In the genomic region with DNA sequence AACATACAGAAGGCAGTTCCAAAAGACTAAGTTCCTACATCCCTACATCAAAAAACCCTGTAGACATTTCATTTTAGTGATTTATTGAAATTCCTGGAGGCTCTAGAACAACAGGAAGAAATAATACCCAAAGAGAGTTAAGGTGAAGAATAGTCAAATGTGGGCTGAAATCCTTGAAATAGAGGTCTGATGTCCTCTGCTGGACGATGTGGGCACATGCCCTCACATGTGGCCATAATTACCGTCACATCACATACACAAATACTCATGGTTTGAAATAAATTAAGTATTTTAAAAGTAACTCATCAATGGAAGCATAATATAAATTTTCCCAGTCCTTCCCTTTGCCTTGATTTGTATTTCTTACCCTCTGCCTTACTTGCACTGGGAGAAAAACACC, we compare ENCODE assay signal across 32 mouse cellular contexts. TPM values are rescaled to one million over a fixed set of nuclear protein-coding genes. Genes with fewer than 3 reads are reported as not detected.
DNase-seq lines count a peak whose midpoint lies in the region; ATAC-seq and TF ChIP-seq lines count a peak whose summit lies in the region.
"Had no signal": no experiment of that assay in that cellular context is flagged by ENCODE, and none has a peak within 500 bp of the region (broad histone marks: within the 10 kb centered on the region; RNA-seq: fewer than 3 reads in every experiment).

No protein-coding gene starts in this region.

- H3K4me1 ChIP-seq in kidney, embryonic 15.5 days = no peaks in the 10 kb centered on the region
- no peaks in the 10 kb centered on the region for H3K4me1 ChIP-seq in midbrain, postnatal 0 days (ENCODE audit: insufficient read depth, low read length)
- no peaks in the 10 kb centered on the region for H3K4me1 ChIP-seq in midbrain, embryonic 11.5 days (ENCODE audit: control insufficient read depth, insufficient read depth, low read length)
- H3K4me1 ChIP-seq: embryonic facial prominence, embryonic 12.5 days; forebrain, embryonic 12.5 days; heart, embryonic 13.5 days; midbrain, embryonic 12.5 days had no signal

- TF ChIP-seq CTCF in midbrain, postnatal 0 days (IDR thresholded peaks at IDR 0.05) = peak; percentile 49
- TF ChIP-seq CTCF in Patski (IDR thresholded peaks at IDR 0.05) = peak; percentile 28

- CTCF ChIA-PET in Patski (lab: Charles Lee) = interaction anchor here (1.3 kb wide), 1 partner anchor 14 kb away, joined by 3 read pairs; no protein-coding TSS in a partner anchor

- no peaks in the 10 kb centered on the region for H3K27me3 ChIP-seq in kidney, embryonic 15.5 days
- no peaks in the 10 kb centered on the region for H3K27me3 ChIP-seq in midbrain, postnatal 0 days (ENCODE audit: insufficient read depth, low read length)
- no peaks in the 10 kb centered on the region for H3K27me3 ChIP-seq in midbrain, embryonic 11.5 days (ENCODE audit: control insufficient read depth, insufficient read depth, low read length)
- no peaks in the 10 kb centered on the region for H3K27me3 ChIP-seq in Patski
- H3K27me3 ChIP-seq: embryonic facial prominence, embryonic 12.5 days; forebrain, embryonic 12.5 days; heart, embryonic 13.5 days; midbrain, embryonic 12.5 days had no signal

- H3K27ac ChIP-seq in kidney, embryonic 15.5 days = no peak overlapping the region
- no peak overlapping the region for H3K27ac ChIP-seq in midbrain, postnatal 0 days (ENCODE audit: low read depth, low read length)
- H3K27ac ChIP-seq in midbrain, embryonic 11.5 days (ENCODE audit: low read depth, low read length) = no peak overlapping the region
- H3K27ac ChIP-seq: embryonic facial prominence, embryonic 12.5 days; forebrain, embryonic 12.5 days; heart, adult 2 months; heart, embryonic 13.5 days; midbrain, embryonic 12.5 days had no signal

- POLR2A ChIA-PET in Patski (lab: Charles Lee) = no interaction called here

- in situ Hi-C loops in Patski (cut with MboI; ENCODE audit: low pct_unique_long_range_greater_than_20kb) = loop anchor here (5.0 to 25.0 kb wide), 3 partner anchors 311 to 1068 kb away; a partner anchor contains a TSS

- H3K9me3 ChIP-seq in kidney, embryonic 15.5 days (replicated peaks) = no peaks in the 10 kb centered on the region
- no peaks in the 10 kb centered on the region for H3K9me3 ChIP-seq in midbrain, postnatal 0 days (ENCODE audit: low read length)
- no peaks in the 10 kb centered on the region for H3K9me3 ChIP-seq in midbrain, embryonic 11.5 days (ENCODE audit: control insufficient read depth, low read length)
- H3K9me3 ChIP-seq: embryonic facial prominence, embryonic 12.5 days; forebrain, embryonic 12.5 days; heart, embryonic 13.5 days; midbrain, embryonic 12.5 days had no signal

- ATAC-seq in kidney, embryonic 15.5 days (replicated peaks; ENCODE audit: low FRiP score) = no peak
- ATAC-seq in midbrain, postnatal 0 days (ENCODE audit: low FRiP score) = no peak
- no peak for ATAC-seq in midbrain, embryonic 11.5 days (ENCODE audit: low FRiP score)
- no peak for ATAC-seq in Patski
- ATAC-seq: CD4-positive, CD25-positive, alpha-beta regulatory T cell, adult 4 months had no signal

- peak; percentile 4 for DNase-seq in kidney, postnatal 10 days
- peak; percentile 3 for DNase-seq in midbrain, postnatal 0 days (ENCODE audit: low spot score)
- no peak for DNase-seq in midbrain, embryonic 11.5 days (ENCODE audit: low spot score, missing footprints)
- no peak for DNase-seq in Patski (ENCODE audit: low read depth, low spot score)
- DNase-seq in thymus, postnatal 4 days = no peak
- DNase-seq in B cell, adult 2 months = no peak
- DNase-seq: adrenal gland, adult 2 months; cerebellum, adult 8-10 months; gastrocnemius, postnatal 36 days; heart, adult 2 months; heart, postnatal 14 days; kidney, adult 18-20 months; kidney, postnatal 25 days; lung, postnatal 10 days; spleen, adult 18-20 months had no signal

- no peaks in the 10 kb centered on the region for H3K36me3 ChIP-seq in kidney, embryonic 15.5 days
- no peaks in the 10 kb centered on the region for H3K36me3 ChIP-seq in midbrain, postnatal 0 days (ENCODE audit: insufficient read depth, low read length)
- H3K36me3 ChIP-seq in midbrain, embryonic 11.5 days (ENCODE audit: control insufficient read depth, insufficient read depth, low read length) = no peaks in the 10 kb centered on the region
- H3K36me3 ChIP-seq: embryonic facial prominence, embryonic 12.5 days; forebrain, embryonic 12.5 days; heart, embryonic 13.5 days; midbrain, embryonic 12.5 days had no signal

- H3K4me2 ChIP-seq in kidney, embryonic 15.5 days = no peak overlapping the region
- no peak overlapping the region for H3K4me2 ChIP-seq in midbrain, postnatal 0 days (ENCODE audit: low read depth, low read length, poor library complexity, severe bottlenecking)
- H3K4me2 ChIP-seq in midbrain, embryonic 11.5 days = no peak overlapping the region
- H3K4me2 ChIP-seq: embryonic facial prominence, embryonic 12.5 days; forebrain, embryonic 12.5 days; heart, embryonic 13.5 days; midbrain, embryonic 12.5 days had no signal

- 87% methylated on average over 2 of the region's 2 CpGs for WGBS in kidney, embryonic 15.5 days
- WGBS in midbrain, postnatal 0 days = 79% methylated on average over 2 of the region's 2 CpGs
- WGBS in midbrain, embryonic 11.5 days = 80% methylated on average over 2 of the region's 2 CpGs

- no peak overlapping the region for H3K9ac ChIP-seq in kidney, embryonic 15.5 days
- H3K9ac ChIP-seq in midbrain, postnatal 0 days (replicated peaks; ENCODE audit: low read length, poor library complexity, severe bottlenecking) = no peak overlapping the region
- H3K9ac ChIP-seq in midbrain, embryonic 11.5 days (ENCODE audit: low read length) = no peak overlapping the region
- H3K9ac ChIP-seq: embryonic facial prominence, embryonic 12.5 days; forebrain, embryonic 12.5 days; heart, embryonic 13.5 days; midbrain, embryonic 12.5 days had no signal

- H3K4me3 ChIP-seq in kidney, embryonic 15.5 days (replicated peaks) = no peak overlapping the region
- no peak overlapping the region for H3K4me3 ChIP-seq in midbrain, postnatal 0 days (ENCODE audit: low read depth, low read length)
- H3K4me3 ChIP-seq in midbrain, embryonic 11.5 days (ENCODE audit: low read depth, low read length) = no peak overlapping the region
- H3K4me3 ChIP-seq: embryonic facial prominence, embryonic 12.5 days; erythroblast, embryonic 14.5 days; forebrain, embryonic 12.5 days; heart, adult 2 months; heart, embryonic 13.5 days; midbrain, embryonic 12.5 days had no signal

RNA-seq across cellular contexts. Expression of a gene that starts 4.9 kb away (rescaled TPM):
- polyA plus RNA-seq in kidney, embryonic 15.5 days (2015; fragmentation: Nextera tagmentation; extraction: Ambion mirVana) = not detected in 2 replicates
- not detected in 2 replicates for total RNA-seq in midbrain, postnatal 0 days (2014; rRNA removed)
- polyA plus RNA-seq in midbrain, postnatal 0 days (2015; fragmentation: Nextera tagmentation; extraction: Ambion mirVana) = not detected in 2 replicates
- polyA plus RNA-seq in midbrain, embryonic 11.5 days (2014; fragmentation: Nextera tagmentation; extraction: Ambion mirVana) = not detected in 2 replicates
- not detected for polyA plus RNA-seq in Patski (2021)
- total RNA-seq: adrenal gland, adult 2 months; common myeloid progenitor, adult 5-6 weeks; ES-E14; gastrocnemius, postnatal 36 days; heart, adult 2 months; heart, postnatal 14 days; left cerebral cortex, adult 18-20 months; liver, adult 2 months; megakaryocyte progenitor cell, adult 5-6 weeks; monocyte, adult 5-6 weeks; neutrophil, adult 5-6 weeks had no signal
- polyA plus RNA-seq: adrenal gland, adult 2 months; CD4-positive, CD25-positive, alpha-beta regulatory T cell, adult 4 months; embryonic facial prominence, embryonic 12.5 days; erythroblast, embryonic 14.5 days; forebrain, embryonic 12.5 days; heart, adult 2 months; heart, embryonic 13.5 days; hindbrain, embryonic 11.5 days; limb, embryonic 11.5 days; liver, adult 2 months; liver, embryonic 16.5 days; midbrain, embryonic 12.5 days had no signal

Comparison
In these comparisons a context has a peak if more than half of its experiments do, and no peak if none do; other contexts are left out.
1. DNase-seq: peak in kidney, postnatal 10 days (single experiment) and midbrain, postnatal 0 days (single experiment); none in midbrain, embryonic 11.5 days (single experiment), Patski (single experiment), thymus, postnatal 4 days (single experiment) and B cell, adult 2 months (0 of 2).